Mouse (Mus musculus) spleen, postnatal 36 days (tissue): ENCODE results near the gene Rbm20.
A peak's percentile ranks its signal among the peaks of the same experiment; 100 is the strongest.

Source experiments
- DNase-seq, 2 experiments: peaks; one replicate each; pipeline ENCODE4 v3.0.0; 2022; ENCODE audit warnings: low spot score in 2 of 2, mixed read lengths in 1 of 2

Gene Rbm20

GRCm38 (mm10) chr19:53810024-53810423, 132.9 kb downstream of the Rbm20 start:
- peak; percentile 32 to 38 for DNase-seq

DNA sequence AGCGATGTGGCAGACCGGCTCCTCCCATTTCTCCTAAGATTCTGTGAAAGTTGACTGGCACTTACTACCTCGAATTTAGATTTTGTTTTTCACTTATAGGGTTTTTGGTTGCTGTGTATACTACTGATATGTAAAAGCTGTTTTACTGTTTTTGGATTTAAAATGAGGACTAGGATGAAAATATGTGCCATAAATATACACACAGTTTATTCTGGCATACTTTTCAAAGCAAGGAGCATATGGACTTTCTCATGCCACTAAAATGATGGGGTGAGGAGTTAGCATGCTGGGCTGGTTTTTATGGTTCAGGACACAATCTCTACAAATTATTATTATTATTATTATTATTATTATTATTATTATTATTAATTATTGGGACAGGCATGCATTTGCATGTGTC, 133.5 kb downstream of the Rbm20 start:
- DNase-seq: no peak

DNA sequence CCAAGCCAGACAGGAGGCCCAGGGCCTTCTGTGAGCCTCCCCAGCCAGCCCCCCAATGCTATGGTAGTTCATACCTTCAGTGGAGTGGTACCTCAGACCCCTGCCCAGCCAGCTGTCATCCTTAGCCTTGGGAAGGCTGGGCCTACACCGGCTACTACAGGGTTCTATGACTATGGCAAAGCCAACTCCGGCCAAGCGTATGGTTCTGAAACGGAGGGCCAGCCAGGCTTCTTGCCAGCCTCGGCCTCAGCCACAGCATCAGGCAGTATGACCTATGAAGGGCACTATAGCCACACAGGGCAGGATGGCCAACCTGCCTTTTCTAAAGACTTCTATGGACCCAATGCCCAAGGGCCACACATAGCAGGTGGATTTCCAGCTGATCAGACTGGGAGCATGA, 136.5 kb downstream of the Rbm20 start:
- no peak for DNase-seq

- DNase-seq: no peak
These were observed 138.6 kb downstream of the Rbm20 start for GRCm38 (mm10) chr19:53815714-53816113.

GRCm38 (mm10) chr19:53816242-53816641, 139.1 kb downstream of the Rbm20 start:
- DNase-seq: no peak

- no peak for DNase-seq
These were observed 142.2 kb downstream of the Rbm20 start for GRCm38 (mm10) chr19:53819299-53819698.

DNA sequence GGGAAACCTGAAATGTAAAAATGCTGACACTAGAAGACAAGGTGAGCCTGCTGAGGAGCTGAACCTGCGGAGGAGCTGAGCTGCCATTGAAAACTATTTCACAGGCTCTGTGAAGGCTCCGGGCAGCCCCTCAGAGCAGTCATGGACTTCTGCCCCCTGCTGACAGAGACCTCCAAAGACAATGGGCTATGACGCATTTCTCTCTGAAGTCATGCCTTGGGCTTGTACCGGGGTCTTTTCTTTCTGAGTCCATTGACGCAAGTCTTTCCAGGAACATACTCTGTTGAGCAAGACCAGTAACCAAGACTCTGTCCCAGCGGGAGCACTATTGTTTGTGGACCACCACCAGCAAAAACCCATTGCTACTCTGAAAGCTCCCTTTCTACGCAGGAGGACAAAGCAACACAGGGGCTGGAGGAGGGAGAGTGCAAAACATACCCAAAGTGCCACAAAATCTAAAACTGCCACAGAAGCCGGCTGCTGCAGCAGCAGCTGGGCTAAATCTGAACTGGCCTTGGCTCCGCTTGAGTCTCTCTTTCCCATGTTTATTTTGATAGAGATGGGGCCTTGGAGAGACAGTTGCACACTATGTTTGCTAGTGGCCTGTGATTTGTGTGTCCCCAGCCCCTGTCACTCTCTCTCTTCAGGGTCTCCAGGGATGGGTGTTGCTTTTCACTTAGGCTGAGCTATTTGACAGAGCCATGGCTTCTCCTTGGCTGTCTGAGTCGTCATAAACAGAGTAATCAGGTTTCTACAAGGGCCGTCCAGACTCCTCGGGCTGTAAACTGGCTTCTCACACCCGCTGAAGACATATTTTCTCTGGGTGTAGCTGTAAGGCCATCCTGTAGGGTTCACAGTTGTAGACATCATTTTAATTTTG, 144.4 kb downstream of the Rbm20 start:
- no peak for DNase-seq

DNA sequence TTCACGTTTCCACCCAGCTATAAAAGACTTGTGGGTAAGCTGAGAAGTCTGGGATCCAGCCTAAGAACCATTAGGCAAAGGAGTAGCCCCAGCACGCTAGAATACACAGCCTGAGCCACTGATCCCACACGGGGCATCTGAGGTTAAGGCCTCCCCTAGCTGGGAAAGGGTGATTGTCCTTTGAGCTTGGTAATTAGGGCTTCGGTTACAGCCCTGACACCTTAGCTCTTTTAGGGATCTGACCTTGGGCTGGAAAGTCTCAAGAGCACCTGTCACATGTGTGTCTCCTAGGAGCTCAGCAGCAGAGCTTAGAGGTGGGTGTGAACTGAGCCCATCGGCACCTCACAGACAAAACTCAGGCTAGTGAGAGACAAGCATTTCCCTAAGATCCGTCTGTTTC, 146.7 kb downstream of the Rbm20 start:
- DNase-seq: no peak

DNA sequence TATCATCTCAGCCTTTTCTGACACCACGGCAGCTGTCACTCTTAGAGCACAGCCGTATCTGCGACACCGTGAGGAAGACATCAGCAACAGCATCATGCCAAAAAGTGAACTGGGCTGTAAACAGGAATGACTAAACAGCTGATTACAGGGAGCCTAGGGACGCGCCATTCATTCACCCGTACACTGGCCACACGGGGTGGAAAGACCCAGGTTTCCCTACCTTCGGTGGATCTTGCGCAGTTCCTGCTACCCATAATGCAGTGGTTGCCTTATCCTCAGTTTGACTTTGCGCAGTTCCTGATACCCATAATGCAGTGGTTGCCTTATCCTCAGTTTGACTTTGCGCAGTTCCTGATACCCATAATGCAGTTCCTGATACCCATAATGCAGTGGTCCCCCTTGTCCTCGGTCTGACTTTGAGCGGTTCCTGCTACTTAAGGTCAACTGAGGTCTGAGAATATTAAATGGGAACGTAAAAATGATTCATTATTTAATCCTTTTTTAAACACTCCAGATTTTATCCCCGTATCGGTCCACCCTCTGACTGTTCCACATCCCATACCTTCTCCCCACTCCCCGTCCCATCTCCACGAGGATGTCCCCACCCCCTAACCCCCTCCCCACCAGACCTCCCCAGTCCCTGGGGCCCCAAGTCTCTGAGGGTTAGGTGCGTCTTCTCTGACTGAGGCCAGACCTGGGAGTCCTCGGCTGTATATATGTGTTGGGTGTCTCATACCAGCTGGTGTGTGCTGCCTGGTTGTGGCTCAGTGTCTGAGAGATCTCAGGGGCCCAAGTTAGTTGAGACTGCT, 148.0 kb downstream of the Rbm20 start:
- DNase-seq: peak; percentile 44 to 63

DNA sequence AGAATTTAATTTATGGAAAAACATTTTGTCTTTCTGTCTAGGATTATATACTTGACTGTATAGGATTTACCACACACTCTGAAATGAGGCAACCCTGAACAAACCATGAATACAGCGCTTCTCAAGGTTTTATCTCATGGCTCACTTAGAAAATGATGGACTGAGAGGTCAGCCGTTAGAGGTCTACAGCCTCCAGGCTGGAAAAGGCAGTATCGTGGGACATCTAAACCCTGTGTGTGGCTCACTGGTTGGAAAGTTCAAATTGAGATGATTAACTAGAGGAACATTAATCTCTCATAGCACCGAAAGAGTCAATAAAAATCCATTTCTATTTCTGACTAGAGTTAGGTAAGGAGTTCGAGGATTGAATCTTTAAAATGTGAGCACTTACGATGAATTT, 152.9 kb downstream of the Rbm20 start:
- DNase-seq: no peak

GRCm38 (mm10) chr19:53830407-53831163, 153.5 kb downstream of the Rbm20 start:
- no peak for DNase-seq

- no peak for DNase-seq
These were observed 154.0 kb downstream of the Rbm20 start for GRCm38 (mm10) chr19:53831164-53831448.

DNA sequence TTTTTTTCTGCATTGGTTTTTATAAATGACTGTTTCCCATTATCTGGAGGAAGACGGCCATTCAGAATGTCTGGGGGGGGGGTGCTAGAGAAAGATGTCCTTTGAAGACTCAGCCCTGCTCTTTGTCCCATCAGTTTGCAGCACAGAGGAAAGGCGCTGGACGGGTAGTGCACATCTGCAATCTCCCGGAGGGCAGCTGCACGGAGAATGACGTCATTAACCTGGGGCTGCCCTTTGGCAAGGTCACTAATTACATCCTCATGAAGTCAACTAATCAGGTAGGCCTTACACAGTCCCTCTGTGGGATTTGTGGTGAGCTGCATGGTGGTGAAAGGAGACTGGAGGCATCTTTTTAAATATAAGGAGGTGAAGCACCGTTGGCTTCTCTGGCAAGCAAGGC, 155.4 kb downstream of the Rbm20 start:
- DNase-seq: no peak

DNA sequence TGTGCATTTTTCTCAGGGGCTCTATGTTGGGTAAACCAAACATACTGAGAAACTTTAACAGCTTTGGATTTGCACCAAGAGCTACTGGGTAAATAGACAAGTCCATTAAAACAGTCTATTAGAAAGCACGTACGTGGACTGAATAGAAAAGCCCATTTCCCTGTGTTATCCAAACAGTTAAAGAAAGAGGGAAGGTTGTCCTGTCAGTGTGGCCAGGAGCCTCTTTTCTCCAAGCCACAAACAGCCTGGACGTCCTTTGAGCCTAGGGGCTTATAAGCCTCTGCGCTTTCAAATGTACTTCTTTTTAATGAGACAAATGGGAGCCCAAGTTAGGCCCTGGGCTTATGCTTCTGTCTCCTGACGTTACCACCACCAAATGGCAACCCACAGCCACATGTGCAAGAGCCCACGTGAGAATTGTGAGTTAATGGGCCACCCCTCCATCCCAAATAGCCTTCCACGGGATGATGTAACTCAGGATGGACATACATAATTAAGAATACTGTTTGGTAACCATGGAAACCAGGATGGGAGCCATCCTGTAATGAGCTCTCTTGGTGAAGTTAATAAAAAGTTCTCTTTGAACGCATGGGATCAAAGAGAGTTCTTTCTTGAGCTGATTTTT, 156.8 kb downstream of the Rbm20 start:
- DNase-seq: no peak

DNA sequence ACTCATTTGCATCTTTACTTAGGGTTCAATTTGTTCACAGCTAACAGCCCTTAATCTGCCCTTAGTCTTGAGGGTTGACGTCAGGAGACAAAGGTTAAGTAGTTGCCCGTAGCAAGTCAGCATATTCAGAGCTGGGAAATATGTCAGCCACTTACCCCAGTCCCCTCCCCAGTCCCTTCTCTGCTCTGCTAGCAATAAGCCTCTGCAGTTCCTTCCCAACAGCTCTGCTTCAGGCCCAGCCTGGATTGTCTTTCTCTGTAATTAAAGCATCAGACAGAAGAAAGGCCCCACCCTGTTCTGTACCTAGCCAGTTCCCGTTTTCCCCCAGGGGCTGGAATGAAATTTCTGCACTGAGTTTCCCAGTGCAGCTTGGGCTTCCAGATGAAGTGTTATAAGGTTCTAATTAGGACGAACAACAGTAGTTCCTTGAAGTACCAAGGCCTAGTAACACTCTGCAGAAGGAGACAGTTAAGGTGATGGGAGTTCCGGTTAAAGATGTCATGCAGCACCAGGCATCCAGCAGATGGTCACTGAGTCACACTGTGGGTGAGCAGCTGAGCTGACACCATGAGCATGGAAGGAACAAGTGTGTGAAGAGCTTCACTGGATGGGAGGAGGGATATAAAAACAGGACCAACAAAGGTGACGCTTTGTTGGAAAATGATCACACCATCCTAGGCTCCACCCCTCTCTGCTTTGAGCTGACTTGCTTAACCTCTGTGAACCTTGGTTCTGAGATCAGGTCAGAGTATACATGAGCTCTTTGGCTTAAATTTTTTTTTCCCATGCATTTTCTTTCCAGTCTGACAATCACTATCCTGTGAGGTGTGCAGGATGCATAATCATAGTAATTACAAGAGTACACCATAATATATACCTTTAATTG, 159.7 kb downstream of the Rbm20 start:
- no peak for DNase-seq

- peak in 1 of 2 experiments; percentile 11 for DNase-seq
These were observed 161.7 kb downstream of the Rbm20 start for GRCm38 (mm10) chr19:53838850-53839249.

DNA sequence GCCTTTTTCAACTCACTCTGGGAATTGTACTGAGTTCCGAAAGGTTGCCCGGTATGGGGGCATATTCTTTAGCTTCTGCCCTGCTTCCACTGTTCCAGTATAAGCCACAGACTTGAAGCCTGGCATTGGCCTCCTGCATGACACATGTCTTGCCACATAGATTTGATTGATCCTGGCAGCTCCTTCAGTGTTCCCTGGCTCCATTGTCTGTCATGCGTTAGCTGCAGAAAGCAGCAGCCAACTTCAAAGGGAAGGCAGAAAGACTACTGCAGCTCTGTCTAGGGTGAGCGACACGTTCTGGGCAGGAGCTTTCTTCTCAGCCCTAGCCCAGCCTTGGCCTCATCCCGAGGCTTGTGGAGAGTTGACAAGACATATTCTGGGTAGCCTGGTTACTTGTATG, 162.7 kb downstream of the Rbm20 start:
- DNase-seq: no peak

GRCm38 (mm10) chr19:53841915-53842314, 164.8 kb downstream of the Rbm20 start:
- peak; percentile 72 to 75 for DNase-seq

GRCm38 (mm10) chr19:53843972-53844371, 166.9 kb downstream of the Rbm20 start:
- no peak for DNase-seq

DNA sequence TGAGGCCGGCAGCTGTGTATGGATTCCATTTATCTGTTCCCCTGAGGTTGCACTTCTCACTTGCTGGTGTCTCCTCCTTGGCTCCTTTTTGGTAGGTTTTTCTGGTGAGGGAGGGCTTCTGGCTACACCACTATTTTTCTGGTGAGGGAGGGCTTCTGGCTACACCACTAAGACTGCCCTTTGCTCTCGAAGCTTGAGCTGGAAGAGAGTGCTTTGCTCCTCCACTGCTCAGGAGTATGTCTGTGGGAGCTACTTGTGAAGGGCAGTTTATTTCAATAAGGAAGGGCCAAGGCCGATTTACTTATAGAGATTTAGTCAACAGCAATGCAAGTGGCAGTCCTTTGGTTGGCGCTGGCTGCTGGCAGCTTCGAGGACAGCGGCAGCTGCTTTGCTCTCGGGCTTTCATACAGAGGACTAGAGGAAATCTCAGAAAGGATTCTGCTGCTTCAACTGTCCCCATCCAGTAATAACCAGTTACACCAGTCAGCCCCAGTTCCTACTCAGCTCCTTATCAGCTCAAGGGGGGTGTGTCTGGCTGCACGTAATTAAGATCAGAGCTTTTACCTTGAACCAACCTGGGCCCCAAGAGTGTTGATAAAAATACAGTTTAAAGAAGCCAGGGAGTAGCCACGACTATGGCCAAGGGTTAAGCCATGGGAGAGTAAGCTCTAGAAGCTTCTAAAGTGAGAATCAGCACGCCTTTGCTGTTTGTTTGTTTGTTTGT, 171.3 kb downstream of the Rbm20 start:
- DNase-seq: no peak
